Mouse (Mus musculus) macrophage (primary cell): ENCODE measurements around the gene Ugcg. TPM values are rescaled to one million over a fixed set of nuclear protein-coding genes. Genes with fewer than 3 reads are reported as not detected.
A peak's percentile ranks its signal among the peaks of the same experiment; 100 is the strongest.
"Not testable (repeated sequence)": the region's sequence is repeated elsewhere in the genome, so short reads cannot be mapped to it uniquely, and the experiment has no call there.

ENCODE experiments used
- H3K27ac ChIP-seq: fragments of 350-480 bp; formaldehyde crosslinking; 2 replicates; pipeline ENCODE4 v1.9.0; 2021
- H3K36me3 ChIP-seq: fragments of 350-480 bp; formaldehyde crosslinking; 2 replicates; pipeline ENCODE4 v1.9.0; 2021; ENCODE audit errors: inconsistent target
- H3K4me3 ChIP-seq: fragments of 350-480 bp; formaldehyde crosslinking; 2 replicates; pipeline ENCODE4 v1.9.0; 2021; ENCODE audit errors: inconsistent target
- H3K79me2 ChIP-seq: fragments of 350-480 bp; formaldehyde crosslinking; 2 replicates; pipeline ENCODE4 v1.9.0; 2021; ENCODE audit errors: inconsistent target
- whole genome bisulfite sequencing: methylation state at CpG from one replicate; pipeline ENCODE4 v1.1.7; 2026; ENCODE audit warnings: inconsistent platforms; ENCODE audit not compliant: missing documents; 5-methylcytosine and 5-hydroxymethylcytosine counted together
- polyA plus RNA-seq: library from polyadenylated mRNA; stranded (reverse); fragments of 250-400 nt; gene quantifications from 3 replicates; pipeline ENCODE4 v1.2.4, GENCODE M21; 2018; ENCODE audit warnings: inconsistent platforms

The Ugcg gene
- polyA plus RNA-seq, 1 experiment from 2014 or later = 16.7 TPM

GRCm38 (mm10) chr4:59252386-59253054, 63.5 kb downstream of the Ugcg start:
- Histone ChIP-seq H3K79me2 (no peaks in the 10 kb centered on the region), H3K4me3 (no peak overlapping the region), H3K27ac (no peak overlapping the region), H3K36me3 (no peaks in the 10 kb centered on the region)
- 81% methylated on average over 6 of the region's 6 CpGs for WGBS

GRCm38 (mm10) chr4:59253055-59253434, 64.0 kb downstream of the Ugcg start:
- H3K79me2 ChIP-seq = no peaks in the 10 kb centered on the region
- WGBS = 88% methylated on average over 5 of the region's 5 CpGs
- H3K27ac ChIP-seq = no peak overlapping the region
- no peak overlapping the region for H3K4me3 ChIP-seq
- no peaks in the 10 kb centered on the region for H3K36me3 ChIP-seq

- Histone ChIP-seq H3K4me3 (no peak overlapping the region), H3K36me3 (no peaks in the 10 kb centered on the region), H3K27ac (peak overlapping the region; percentile 77), H3K79me2 (no peaks in the 10 kb centered on the region)
- 18% methylated on average over 6 of the region's 6 CpGs for WGBS
Observed at GRCm38 (mm10) chr4:59254397-59254796, 65.3 kb downstream of the Ugcg start.

- Histone ChIP-seq H3K27ac (no peak overlapping the region), H3K79me2 (no peaks in the 10 kb centered on the region), H3K36me3 (no peaks in the 10 kb centered on the region), H3K4me3 (no peak overlapping the region)
- WGBS = 73% methylated on average over 5 of the region's 5 CpGs
Observed at GRCm38 (mm10) chr4:59255988-59256387, 66.9 kb downstream of the Ugcg start.

GRCm38 (mm10) chr4:59257866-59258265, 68.8 kb downstream of the Ugcg start:
- H3K4me3 ChIP-seq = no peak overlapping the region
- no peak overlapping the region for H3K27ac ChIP-seq
- H3K36me3 ChIP-seq = no peaks in the 10 kb centered on the region
- WGBS = 98% methylated on average over 3 of the region's 3 CpGs
- no peaks in the 10 kb centered on the region for H3K79me2 ChIP-seq

- no peak overlapping the region for H3K4me3 ChIP-seq
- H3K27ac ChIP-seq = no peak overlapping the region
- H3K79me2 ChIP-seq = no peaks in the 10 kb centered on the region
- WGBS = 60% methylated on average over 2 of the region's 2 CpGs
- no peaks in the 10 kb centered on the region for H3K36me3 ChIP-seq
Observed at GRCm38 (mm10) chr4:59258771-59259170, 69.7 kb downstream of the Ugcg start.

- H3K27ac ChIP-seq = no peak overlapping the region
- 86% methylated on average over 1 of the region's 1 CpGs for WGBS
- no peak overlapping the region for H3K4me3 ChIP-seq
- H3K79me2 ChIP-seq = no peaks in the 10 kb centered on the region
- no peaks in the 10 kb centered on the region for H3K36me3 ChIP-seq
Observed at GRCm38 (mm10) chr4:59259806-59260205, 70.7 kb downstream of the Ugcg start.

GRCm38 (mm10) chr4:59260871-59261515, 71.9 kb downstream of the Ugcg start:
- Histone ChIP-seq H3K79me2 (no peaks in the 10 kb centered on the region), H3K27ac (no peak overlapping the region), H3K36me3 (no peaks in the 10 kb centered on the region), H3K4me3 (no peak overlapping the region)
- 37% methylated on average over 13 of the region's 13 CpGs for WGBS

GRCm38 (mm10) chr4:59261582-59261981, 72.5 kb downstream of the Ugcg start:
- H3K4me3 ChIP-seq, H3K36me3 ChIP-seq, H3K79me2 ChIP-seq, H3K27ac ChIP-seq: not testable (repeated sequence)
- WGBS = 100% methylated on average over 1 of the region's 10 CpGs

GRCm38 (mm10) chr4:59262156-59262555, 73.1 kb downstream of the Ugcg start:
- H3K27ac ChIP-seq = no peak overlapping the region
- no peak overlapping the region for H3K4me3 ChIP-seq
- WGBS = 67% methylated on average over 6 of the region's 6 CpGs
- no peaks in the 10 kb centered on the region for H3K36me3 ChIP-seq
- no peaks in the 10 kb centered on the region for H3K79me2 ChIP-seq

GRCm38 (mm10) chr4:59263418-59263817, 74.4 kb downstream of the Ugcg start:
- H3K27ac ChIP-seq = no peak overlapping the region
- H3K4me3 ChIP-seq = no peak overlapping the region
- no peaks in the 10 kb centered on the region for H3K36me3 ChIP-seq
- no peaks in the 10 kb centered on the region for H3K79me2 ChIP-seq
- 85% methylated on average over 2 of the region's 2 CpGs for WGBS

- Histone ChIP-seq H3K27ac (peak overlapping the region; percentile 88), H3K4me3 (no peak overlapping the region), H3K36me3 (no peaks in the 10 kb centered on the region), H3K79me2 (no peaks in the 10 kb centered on the region)
- WGBS = 96% methylated on average over 7 of the region's 7 CpGs
Observed at GRCm38 (mm10) chr4:59264611-59265095, 75.6 kb downstream of the Ugcg start.

- Histone ChIP-seq H3K27ac (peak overlapping the region; percentile 88), H3K4me3 (no peak overlapping the region), H3K36me3 (no peaks in the 10 kb centered on the region), H3K79me2 (no peaks in the 10 kb centered on the region)
- 4% methylated on average over 5 of the region's 5 CpGs for WGBS
Observed at GRCm38 (mm10) chr4:59265182-59265581, 76.1 kb downstream of the Ugcg start.

GRCm38 (mm10) chr4:59265631-59266030, 76.6 kb downstream of the Ugcg start:
- H3K36me3 ChIP-seq = no peaks in the 10 kb centered on the region
- H3K4me3 ChIP-seq = no peak overlapping the region
- H3K79me2 ChIP-seq = no peaks in the 10 kb centered on the region
- H3K27ac ChIP-seq = peak overlapping the region; percentile 88
- 14% methylated on average over 5 of the region's 5 CpGs for WGBS
